Mouse (Mus musculus): Measurements from ENCODE around the gene Icosl.

DNA sequence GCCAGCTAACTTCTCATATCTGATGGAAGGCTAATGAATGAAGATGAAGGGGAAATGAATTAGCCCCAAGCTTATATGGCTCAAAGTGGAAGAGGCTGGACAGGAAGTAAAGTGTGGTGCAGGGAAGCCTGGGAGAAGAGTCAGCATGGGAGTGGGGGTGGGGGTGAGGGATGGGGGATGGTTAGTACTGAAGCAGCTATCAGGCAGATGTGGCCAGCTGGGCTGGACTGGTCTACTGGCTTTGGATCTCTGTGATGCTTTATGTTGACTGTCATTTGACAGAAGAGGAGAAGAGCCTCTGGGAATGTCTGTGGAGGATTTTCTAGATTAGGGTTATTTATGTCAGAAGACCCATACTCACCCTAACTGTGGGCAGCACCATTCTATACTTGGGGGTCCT, 26.1 kb downstream of the Icosl start:
- no peak for TF ChIP-seq CTCF (conservative IDR thresholded peaks at IDR 0.05 in 1 of 2, IDR thresholded peaks at IDR 0.05 in 1 of 2; ENCODE audit: low read depth in 2 of 2, low read length in 2 of 2)
- TF ChIP-seq EP300 (IDR thresholded peaks at IDR 0.05; ENCODE audit: low read length) = no peak
- no peak for TF ChIP-seq POLR2A (IDR thresholded peaks at IDR 0.05; ENCODE audit: low read depth, low read length)
- no peak for TF ChIP-seq MXI1 (IDR thresholded peaks at IDR 0.05; ENCODE audit: low read depth, low read length)
- TF ChIP-seq HCFC1 (IDR thresholded peaks at IDR 0.05; ENCODE audit: low read depth, low read length) = no peak
- no peak for TF ChIP-seq MAX (IDR thresholded peaks at IDR 0.05; ENCODE audit: low read length)
- no peak for TF ChIP-seq CHD2 (IDR thresholded peaks at IDR 0.05; ENCODE audit: low read length)
- no peak for TF ChIP-seq ZMIZ1 (IDR thresholded peaks at IDR 0.05; ENCODE audit: low read depth, low read length)
- no peak for TF ChIP-seq TCF12 (IDR thresholded peaks at IDR 0.05; ENCODE audit: low read depth, low read length)
- TF ChIP-seq ELF1 (IDR thresholded peaks at IDR 0.05; ENCODE audit: low read depth, low read length) = no peak
- TF ChIP-seq SIN3A (IDR thresholded peaks at IDR 0.05; ENCODE audit: low read length) = no peak
- no peak for TF ChIP-seq ZNF384 (IDR thresholded peaks at IDR 0.05; ENCODE audit: low read depth, low read length)
- TF ChIP-seq RAD21 (IDR thresholded peaks at IDR 0.05; ENCODE audit: low read depth, low read length) = no peak

All from CH12.LX (cell line).